Mouse (Mus musculus): ENCODE results near the gene Gpd1. TPM values are rescaled to one million over a fixed set of nuclear protein-coding genes. Genes with fewer than 3 reads are reported as not detected.
"Not testable (repeated sequence)": the region's sequence is repeated elsewhere in the genome, so short reads cannot be mapped to it uniquely, and the experiment has no call there.

Gpd1 gene
- polyA plus RNA-seq, 1 experiment from 2014 or later = 42.2 TPM

DNA sequence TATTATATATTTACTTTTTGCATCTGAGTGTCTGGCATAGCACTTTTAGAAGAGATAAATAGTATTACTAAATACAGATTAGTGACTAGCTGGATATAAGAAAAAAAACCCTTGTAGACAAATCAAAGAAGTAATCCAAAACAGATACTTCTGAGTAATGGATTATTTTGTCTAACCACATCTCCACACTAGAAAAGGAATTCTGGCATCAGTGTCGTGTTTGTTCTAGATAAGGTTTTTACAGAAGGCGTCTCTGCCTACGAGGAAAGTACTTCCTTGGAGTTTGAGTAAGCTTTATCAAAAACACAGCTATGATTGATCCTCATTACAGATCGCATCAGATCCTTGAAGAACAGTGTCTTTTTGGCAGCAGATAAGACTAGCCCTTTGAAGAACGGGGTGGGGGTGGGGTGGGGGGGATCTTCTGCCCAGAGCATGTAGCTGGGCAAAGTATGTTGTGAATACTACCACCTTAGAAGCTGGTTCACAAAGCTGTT, 53.7 kb downstream of the Gpd1 start:
- no peaks in the 10 kb centered on the region for H3K36me3 ChIP-seq (ENCODE audit: control insufficient read depth, insufficient read depth)
- WGBS (ENCODE audit: insufficient replicate concordance) = 9% methylated on average over 5 of the region's 5 CpGs
- peaks cover 9% of the 10 kb centered on the region for H3K4me1 ChIP-seq (ENCODE audit: control insufficient read depth, low read depth, low read length)
- H3K4me3 ChIP-seq (ENCODE audit: low read depth, low read length) = peak overlapping the region; percentile 71
- ATAC-seq (ENCODE audit: low read depth) = no peak
- H3K4me2 ChIP-seq (ENCODE audit: low read depth, low read length) = peak overlapping the region; percentile 92
- no peak overlapping the region; the same call in 1 of the 2 replicates for H3K9ac ChIP-seq (ENCODE audit: low read depth, low read length)
- no peaks in the 10 kb centered on the region; the same call in 1 of the 2 replicates for H3K27me3 ChIP-seq (ENCODE audit: control insufficient read depth, insufficient read depth, low read depth, low read length)
- H3K9me3 ChIP-seq (replicated peaks; ENCODE audit: control insufficient read depth, low read length) = no peaks in the 10 kb centered on the region
- no peak overlapping the region for H3K27ac ChIP-seq (ENCODE audit: low read length)

GRCm38 (mm10) chr15:99771601-99772276, 54.4 kb downstream of the Gpd1 start:
- Histone ChIP-seq H3K27me3 (ENCODE audit: control insufficient read depth, insufficient read depth, low read depth, low read length) (no peaks in the 10 kb centered on the region; the same call in 1 of the 2 replicates), H3K4me2 (ENCODE audit: low read depth, low read length) (peak overlapping the region; percentile 92), H3K36me3 (ENCODE audit: control insufficient read depth, insufficient read depth) (no peaks in the 10 kb centered on the region), H3K27ac (ENCODE audit: low read length) (peak overlapping the region; percentile 41; the same call in 1 of the 2 replicates), H3K4me1 (ENCODE audit: control insufficient read depth, low read depth, low read length) (peaks cover 9% of the 10 kb centered on the region), H3K9me3 (replicated peaks; ENCODE audit: control insufficient read depth, low read length) (no peaks in the 10 kb centered on the region), H3K4me3 (ENCODE audit: low read depth, low read length) (peak overlapping the region; percentile 71), H3K9ac (ENCODE audit: low read depth, low read length) (peak overlapping the region; percentile 66)
- ATAC-seq (ENCODE audit: low read depth) = peak; percentile 44
- under 1% methylated on average over 54 of the region's 59 CpGs for WGBS (ENCODE audit: insufficient replicate concordance)

DNA sequence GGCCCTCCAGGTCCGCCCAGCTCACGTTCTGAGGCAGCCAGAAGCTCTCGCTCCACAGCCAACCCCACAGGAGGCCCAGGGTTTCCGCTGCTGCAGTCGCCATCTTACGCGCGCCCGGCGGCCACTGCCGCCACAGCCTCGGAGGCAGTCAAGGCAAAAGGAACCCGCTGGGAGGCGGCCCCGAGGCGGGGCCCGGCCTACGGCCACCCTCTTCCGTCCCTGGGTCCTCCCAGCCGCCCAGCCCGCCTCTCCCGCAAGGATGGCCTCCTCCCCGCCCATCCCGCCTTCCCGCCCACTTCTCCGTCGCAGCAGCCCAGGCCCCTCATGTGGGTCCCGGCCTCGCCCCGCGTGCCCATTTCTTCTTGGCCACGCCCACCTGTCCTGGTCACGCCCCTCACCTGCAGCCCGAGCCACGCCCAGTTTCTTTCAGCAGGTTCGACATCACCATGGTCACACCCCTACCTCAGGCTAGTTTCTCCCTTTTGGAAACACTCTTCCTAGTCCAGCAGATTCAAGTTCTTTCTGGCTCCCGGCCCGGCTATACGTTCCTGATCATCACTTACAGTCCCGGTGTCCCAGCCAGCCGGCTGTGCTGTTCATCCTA, 55.1 kb downstream of the Gpd1 start:
- Histone ChIP-seq H3K4me1 (ENCODE audit: control insufficient read depth, low read depth, low read length) (peaks cover 9% of the 10 kb centered on the region), H3K27me3 (ENCODE audit: control insufficient read depth, insufficient read depth, low read depth, low read length) (no peaks in the 10 kb centered on the region; the same call in 1 of the 2 replicates), H3K9ac (ENCODE audit: low read depth, low read length) (peak overlapping the region; percentile 66), H3K4me3 (ENCODE audit: low read depth, low read length) (peak overlapping the region; percentile 71), H3K36me3 (ENCODE audit: control insufficient read depth, insufficient read depth) (no peaks in the 10 kb centered on the region), H3K4me2 (ENCODE audit: low read depth, low read length) (peak overlapping the region; percentile 92), H3K27ac (ENCODE audit: low read length) (peak overlapping the region; percentile 41; the same call in 1 of the 2 replicates), H3K9me3 (replicated peaks; ENCODE audit: control insufficient read depth, low read length) (no peaks in the 10 kb centered on the region)
- under 1% methylated on average over 35 of the region's 41 CpGs for WGBS (ENCODE audit: insufficient replicate concordance)
- peak; percentile 92 for ATAC-seq (ENCODE audit: low read depth)

- Histone ChIP-seq H3K4me3 (ENCODE audit: low read depth, low read length) (peak within 1 kb of the TSS; percentile 71), H3K9ac (ENCODE audit: low read depth, low read length) (peak within 1 kb of the TSS; percentile 66), H3K27ac (ENCODE audit: low read length) (peak within 1 kb of the TSS; percentile 41; the same call in 1 of the 2 replicates), H3K4me2 (ENCODE audit: low read depth, low read length) (peak within 1 kb of the TSS; percentile 92)
- not testable (repeated sequence) for ATAC-seq (ENCODE audit: low read depth); H3K9me3 ChIP-seq (replicated peaks; ENCODE audit: control insufficient read depth, low read length); H3K27me3 ChIP-seq (ENCODE audit: control insufficient read depth, insufficient read depth, low read depth, low read length); H3K36me3 ChIP-seq (ENCODE audit: control insufficient read depth, insufficient read depth); H3K4me1 ChIP-seq (ENCODE audit: control insufficient read depth, low read depth, low read length)
Observed at GRCm38 (mm10) chr15:99772881-99772924, 55.4 kb downstream of the Gpd1 start, which contains the start of gene Cers5. Cers5 (minus strand) TSS chr15:99772885.

GRCm38 (mm10) chr15:99772925-99773324, 55.6 kb downstream of the Gpd1 start:
- Histone ChIP-seq H3K4me3 (ENCODE audit: low read depth, low read length) (no peak overlapping the region), H3K27ac (ENCODE audit: low read length) (no peak overlapping the region)
- 57% methylated on average over 3 of the region's 3 CpGs for WGBS (ENCODE audit: insufficient replicate concordance)

More at GRCm38 (mm10) chr15:99772925-99773324, 55.6 kb downstream of the Gpd1 start:
- no peak overlapping the region for H3K9ac ChIP-seq (ENCODE audit: low read depth, low read length)
- ATAC-seq (ENCODE audit: low read depth) = no peak
- H3K9me3 ChIP-seq (replicated peaks; ENCODE audit: control insufficient read depth, low read length) = no peaks in the 10 kb centered on the region
- H3K27me3 ChIP-seq (ENCODE audit: control insufficient read depth, insufficient read depth, low read depth, low read length) = no peaks in the 10 kb centered on the region; the same call in 1 of the 2 replicates
- H3K4me2 ChIP-seq (ENCODE audit: low read depth, low read length) = no peak overlapping the region
- H3K4me1 ChIP-seq (ENCODE audit: control insufficient read depth, low read depth, low read length) = peaks cover 9% of the 10 kb centered on the region
- no peaks in the 10 kb centered on the region for H3K36me3 ChIP-seq (ENCODE audit: control insufficient read depth, insufficient read depth)

Other genes starting within 250 kb of the Gpd1 start
- gene Bcdin3d, start 242.8 kb upstream of the Gpd1 start, polyA plus RNA-seq (2015; fragmentation: Nextera tagmentation; extraction: Ambion mirVana) = 4.7 and 5.0 TPM in 2 replicates
- 0.02 TPM in 1 of 2 replicates, not detected in the other for gene Faim2, start 189.3 kb upstream of the Gpd1 start, polyA plus RNA-seq (2015; fragmentation: Nextera tagmentation; extraction: Ambion mirVana)
- not detected in 2 replicates for gene Aqp2, start 138.5 kb upstream of the Gpd1 start, polyA plus RNA-seq (2015; fragmentation: Nextera tagmentation; extraction: Ambion mirVana)
- gene Aqp5, start 126.7 kb upstream of the Gpd1 start, polyA plus RNA-seq (2015; fragmentation: Nextera tagmentation; extraction: Ambion mirVana) = 0.07 TPM in 1 of 2 replicates, not detected in the other
- gene Aqp6, start 116.1 kb upstream of the Gpd1 start, polyA plus RNA-seq (2015; fragmentation: Nextera tagmentation; extraction: Ambion mirVana) = not detected in 2 replicates
- 63.1 and 68.1 TPM in 2 replicates for gene Racgap1, start 65.9 kb upstream of the Gpd1 start, polyA plus RNA-seq (2015; fragmentation: Nextera tagmentation; extraction: Ambion mirVana)
- 0.14 and 0.30 TPM in 2 replicates for gene Asic1, start 47.1 kb upstream of the Gpd1 start, polyA plus RNA-seq (2015; fragmentation: Nextera tagmentation; extraction: Ambion mirVana)
- gene Smarcd1, start 15.4 kb upstream of the Gpd1 start, polyA plus RNA-seq (2015; fragmentation: Nextera tagmentation; extraction: Ambion mirVana) = 4.0 and 4.5 TPM in 2 replicates
- not detected in 2 replicates for gene Gm17349, start 12.0 kb upstream of the Gpd1 start, polyA plus RNA-seq (2015; fragmentation: Nextera tagmentation; extraction: Ambion mirVana)
- 71.0 and 77.1 TPM in 2 replicates for gene Cox14, start 8.1 kb downstream of the Gpd1 start, polyA plus RNA-seq (2015; fragmentation: Nextera tagmentation; extraction: Ambion mirVana)
- 6.9 and 8.5 TPM in 2 replicates for gene Cers5, start 55.4 kb downstream of the Gpd1 start, polyA plus RNA-seq (2015; fragmentation: Nextera tagmentation; extraction: Ambion mirVana)
- 12.2 and 14.2 TPM in 2 replicates for gene Lima1, start 157.9 kb downstream of the Gpd1 start, polyA plus RNA-seq (2015; fragmentation: Nextera tagmentation; extraction: Ambion mirVana)
- gene Fam186a, start 249.5 kb downstream of the Gpd1 start, polyA plus RNA-seq (2015; fragmentation: Nextera tagmentation; extraction: Ambion mirVana) = not detected in 2 replicates